Mouse (Mus musculus) liver, postnatal 0 days (tissue): ENCODE data around the gene Pgbd5. TPM values are rescaled to one million over a fixed set of nuclear protein-coding genes. Genes with fewer than 3 reads are reported as not detected.

ENCODE experiments used
- ATAC-seq: fragments of 200-750 bp; cut with Nextera tagmentation; 2 replicates; pipeline ENCODE4 v1.8.0; 2017; ENCODE audit warnings: mild to moderate bottlenecking, moderate library complexity
- DNase-seq: peaks from one replicate; pipeline ENCODE4 v3.0.0-alpha.2; 2016
- H3K27ac ChIP-seq: fragments of 300-500 bp; sonication (generic); 2 replicates; pipeline ENCODE4 v1.5.1; 2014; ENCODE audit warnings: antibody characterized with exemption, moderate library complexity, mild to moderate bottlenecking, low read depth
- H3K27me3 ChIP-seq: fragments of 300-500 bp; sonication (generic); 2 replicates; pipeline ENCODE4 v1.6.1; 2014; ENCODE audit warnings: low read length, control low read depth, mixed read lengths; ENCODE audit not compliant: insufficient read depth
- H3K36me3 ChIP-seq: fragments of 300-500 bp; sonication (generic); replicated peaks from 2 replicates; pipeline ENCODE4 v1.6.1; 2014; ENCODE audit warnings: mild to moderate bottlenecking, control low read depth, low read length, moderate library complexity, mixed read lengths; ENCODE audit not compliant: insufficient read depth
- H3K4me1 ChIP-seq: fragments of 300-500 bp; sonication (generic); 2 replicates; pipeline ENCODE4 v1.6.1; 2014; ENCODE audit warnings: antibody characterized with exemption, mild to moderate bottlenecking, control low read depth; ENCODE audit not compliant: insufficient read depth
- H3K4me2 ChIP-seq: fragments of 300-500 bp; sonication (generic); 2 replicates; pipeline ENCODE4 v1.6.1; 2014; ENCODE audit warnings: low read depth, mild to moderate bottlenecking, low read length, moderate library complexity, mixed read lengths
- H3K4me3 ChIP-seq: fragments of 300-500 bp; sonication (generic); 2 replicates; pipeline ENCODE4 v1.5.1; 2014; ENCODE audit warnings: low read depth, low read length
- H3K9ac ChIP-seq: fragments of 300-500 bp; sonication (generic); replicated peaks from 2 replicates; pipeline ENCODE4 v1.6.1; 2014; ENCODE audit warnings: mild to moderate bottlenecking, moderate library complexity
- H3K9me3 ChIP-seq: fragments of 300-500 bp; sonication (generic); 2 replicates; pipeline ENCODE4 v1.6.1; 2016; ENCODE audit warnings: mild to moderate bottlenecking, control low read depth, low read length, mixed read lengths
- CTCF ChIP-seq: sonication (generic); IDR thresholded peaks from 2 replicates; pipeline ENCODE4 v1.5.1; 2016; ENCODE audit warnings: antibody characterized with exemption, low read depth
- EP300 ChIP-seq: IDR thresholded peaks from 2 replicates; pipeline ENCODE4 v1.6.1; 2016; ENCODE audit warnings: antibody characterized with exemption, low read depth, mild to moderate bottlenecking
- WGBS: fragments of 180-500 bp; shearing (Covaris S2); extraction: QIAGEN DNeasy Blood & Tissue Kit; methylation state at CpG from one replicate; pipeline ENCODE4 v1.1.7; 2014; ENCODE audit not compliant: insufficient replicate concordance; 5-methylcytosine and 5-hydroxymethylcytosine counted together
- polyA plus RNA-seq: library from polyadenylated mRNA; unstranded; fragments of >200 nt; fragmentation: Nextera tagmentation; extraction: Ambion mirVana; gene quantifications from 2 replicates; pipeline ENCODE4 v1.2.1, GENCODE M21; 2015

Gene Pgbd5
- polyA plus RNA-seq, 1 experiment from 2014 or later: 0.18 TPM

DNA sequence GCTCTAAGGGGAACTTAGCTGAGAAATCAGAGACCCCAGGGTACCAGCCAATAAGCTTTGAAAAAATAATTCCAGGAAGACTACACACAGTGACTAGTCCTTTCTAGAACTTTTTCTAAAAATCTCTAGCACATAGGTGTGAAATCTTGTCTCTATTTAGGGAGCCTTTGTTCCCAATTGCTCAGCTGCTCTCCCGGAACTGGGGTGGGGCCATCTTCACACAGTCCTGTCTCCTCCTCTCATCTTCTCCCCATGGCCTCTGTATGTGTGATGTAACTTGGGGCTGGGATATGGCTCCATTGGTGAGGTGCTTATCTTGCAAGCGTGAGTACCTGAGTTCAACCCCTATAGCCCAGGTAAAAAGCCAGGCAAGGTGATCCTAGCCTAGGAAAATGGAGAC is 25.2 kb upstream of the Pgbd5 start:
- no peaks in the 10 kb centered on the region for H3K4me1 ChIP-seq
- DNase-seq (no peak), ATAC-seq (no peak)
- H3K9ac ChIP-seq: no peak overlapping the region
- H3K4me2 ChIP-seq: no peak overlapping the region
- H3K27ac ChIP-seq: no peak overlapping the region
- H3K27me3 ChIP-seq: no peaks in the 10 kb centered on the region
- 58% methylated on average over 2 of the region's 2 CpGs for WGBS
- no peaks in the 10 kb centered on the region for H3K36me3 ChIP-seq
- H3K9me3 ChIP-seq: no peaks in the 10 kb centered on the region
- TF ChIP-seq CTCF (no peak), EP300 (no peak)
- no peak overlapping the region for H3K4me3 ChIP-seq

DNA sequence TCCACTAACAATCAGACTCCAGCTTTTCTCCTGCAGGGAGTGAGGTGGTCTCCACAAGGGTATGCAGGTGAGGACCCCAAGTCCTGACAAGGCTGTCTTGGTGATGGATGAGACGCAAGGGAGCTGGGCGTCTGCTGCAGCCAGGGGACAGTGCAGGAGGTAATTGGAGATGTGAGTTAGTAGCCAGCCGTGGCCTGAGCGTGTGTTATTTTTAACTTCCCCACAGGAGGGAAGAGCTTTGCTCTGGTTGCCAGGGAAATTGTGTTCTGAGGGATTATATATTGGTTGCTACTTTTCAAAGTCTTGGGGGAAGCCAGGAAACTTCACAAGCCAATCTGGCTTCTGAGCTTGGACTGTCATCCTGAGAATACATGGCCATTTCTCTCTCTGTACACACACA is 23.7 kb upstream of the Pgbd5 start:
- DNase-seq: no peak
- Histone ChIP-seq H3K4me2 (no peak overlapping the region), H3K27ac (no peak overlapping the region), H3K9ac (no peak overlapping the region), H3K9me3 (no peaks in the 10 kb centered on the region), H3K27me3 (no peaks in the 10 kb centered on the region), H3K4me3 (no peak overlapping the region), H3K4me1 (no peaks in the 10 kb centered on the region), H3K36me3 (no peaks in the 10 kb centered on the region)
- WGBS: 44% methylated on average over 4 of the region's 4 CpGs
- no peak for ATAC-seq
- TF ChIP-seq CTCF (no peak), EP300 (no peak)

DNA sequence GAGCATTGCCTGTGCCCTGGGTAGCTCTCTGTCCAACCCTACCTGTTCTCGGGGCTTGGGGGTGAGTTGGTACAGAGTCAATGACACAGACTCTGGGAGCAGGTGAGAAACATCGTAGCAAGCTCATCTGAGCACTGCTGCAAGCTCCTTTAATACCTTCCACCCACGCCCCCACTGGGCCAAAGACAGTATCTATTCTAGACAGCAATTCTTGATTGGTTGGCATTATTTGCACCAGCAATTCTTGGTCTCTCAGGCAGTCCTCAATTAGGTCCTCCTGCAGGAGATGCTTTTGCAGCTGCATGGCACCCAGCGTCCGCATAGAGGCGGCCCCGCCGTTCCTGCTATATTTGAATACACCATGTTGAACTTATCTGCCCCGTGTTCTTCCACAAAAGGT is 22.7 kb upstream of the Pgbd5 start:
- no peak overlapping the region for H3K4me2 ChIP-seq
- H3K4me1 ChIP-seq: no peaks in the 10 kb centered on the region
- ATAC-seq: no peak
- H3K36me3 ChIP-seq: no peaks in the 10 kb centered on the region
- H3K4me3 ChIP-seq: no peak overlapping the region
- H3K9me3 ChIP-seq: no peaks in the 10 kb centered on the region
- 75% methylated on average over 9 of the region's 9 CpGs for WGBS
- no peak for DNase-seq
- TF ChIP-seq CTCF (no peak), EP300 (no peak)
- no peak overlapping the region for H3K9ac ChIP-seq
- H3K27me3 ChIP-seq: no peaks in the 10 kb centered on the region
- no peak overlapping the region for H3K27ac ChIP-seq

DNA sequence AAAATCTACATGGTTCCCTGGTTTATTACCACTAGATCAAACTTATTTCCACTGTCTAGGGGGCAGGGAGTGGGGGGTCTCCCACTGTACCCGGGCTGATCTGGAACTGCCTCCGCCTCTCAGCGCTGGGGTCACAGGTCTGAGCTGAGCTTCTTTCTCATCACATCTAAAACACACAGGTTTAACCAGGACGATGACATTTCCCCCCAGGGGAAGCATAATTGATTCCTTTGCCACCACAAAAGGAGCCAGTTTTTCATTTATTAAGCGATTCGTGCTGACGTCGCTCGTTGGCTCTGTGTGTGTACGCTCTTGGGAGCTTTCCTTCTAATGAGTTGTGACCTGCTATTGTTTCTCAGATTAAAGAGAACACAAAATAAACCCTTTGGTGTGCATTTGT is 21.6 kb upstream of the Pgbd5 start:
- Histone ChIP-seq H3K9ac (no peak overlapping the region), H3K9me3 (no peaks in the 10 kb centered on the region), H3K4me1 (no peaks in the 10 kb centered on the region), H3K27me3 (no peaks in the 10 kb centered on the region), H3K36me3 (no peaks in the 10 kb centered on the region), H3K4me2 (no peak overlapping the region), H3K27ac (no peak overlapping the region), H3K4me3 (no peak overlapping the region)
- 75% methylated on average over 10 of the region's 10 CpGs for WGBS
- DNase-seq (no peak), ATAC-seq (no peak)
- TF ChIP-seq CTCF: no peak
- no peak for TF ChIP-seq EP300

DNA sequence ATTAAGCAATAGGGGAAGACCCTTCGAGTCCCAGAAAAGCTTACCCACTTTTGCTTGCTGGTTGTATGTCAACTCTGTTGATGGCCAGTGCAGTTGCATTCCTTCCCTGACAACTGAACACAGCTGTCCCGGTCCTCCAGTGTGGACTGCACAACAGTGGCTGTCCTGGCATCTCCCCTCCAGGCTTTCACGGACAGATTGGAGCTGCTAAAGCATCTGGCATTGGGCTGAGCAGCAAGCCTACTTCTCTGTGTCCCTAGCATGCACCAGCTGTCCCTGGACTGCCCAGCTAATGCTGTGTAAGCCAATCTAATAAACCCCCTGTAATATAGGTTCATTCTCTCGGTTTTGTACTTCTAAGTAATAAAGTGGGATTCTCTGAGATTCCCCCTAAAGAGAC is 21.2 kb upstream of the Pgbd5 start:
- Histone ChIP-seq H3K9me3 (no peaks in the 10 kb centered on the region), H3K36me3 (no peaks in the 10 kb centered on the region), H3K9ac (no peak overlapping the region), H3K4me2 (no peak overlapping the region), H3K4me1 (no peaks in the 10 kb centered on the region), H3K4me3 (no peak overlapping the region), H3K27me3 (no peaks in the 10 kb centered on the region), H3K27ac (no peak overlapping the region)
- 61% methylated on average over 4 of the region's 4 CpGs for WGBS
- ATAC-seq (no peak), DNase-seq (no peak)
- TF ChIP-seq EP300 (no peak), CTCF (no peak)

DNA sequence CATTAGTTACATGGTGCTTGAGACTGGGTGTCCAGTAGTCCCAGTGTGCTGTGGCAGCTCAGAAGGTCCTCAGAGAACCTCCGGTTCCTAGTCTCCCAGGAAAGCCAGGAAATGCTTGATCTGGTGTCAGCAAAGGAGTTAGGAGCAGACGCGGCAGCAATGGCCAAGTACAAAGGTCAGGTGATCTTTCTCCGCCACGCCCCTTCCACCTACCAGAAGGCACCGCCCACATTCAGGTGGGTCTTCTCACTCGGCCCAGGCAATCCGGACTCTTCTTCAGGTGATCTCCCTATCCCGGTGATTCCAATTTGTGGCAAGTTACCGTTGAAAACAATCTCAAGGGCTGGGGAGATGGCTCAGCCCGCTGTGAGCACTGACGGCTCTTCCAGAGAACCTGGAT is 20.2 kb upstream of the Pgbd5 start:
- no peaks in the 10 kb centered on the region for H3K36me3 ChIP-seq
- H3K27me3 ChIP-seq: no peaks in the 10 kb centered on the region
- H3K9me3 ChIP-seq: no peaks in the 10 kb centered on the region
- no peak overlapping the region for H3K4me2 ChIP-seq
- no peak overlapping the region for H3K4me3 ChIP-seq
- no peaks in the 10 kb centered on the region for H3K4me1 ChIP-seq
- H3K27ac ChIP-seq: no peak overlapping the region
- 32% methylated on average over 12 of the region's 12 CpGs for WGBS
- DNase-seq (no peak), ATAC-seq (no peak)
- no peak for TF ChIP-seq EP300
- TF ChIP-seq CTCF: no peak
- no peak overlapping the region for H3K9ac ChIP-seq

DNA sequence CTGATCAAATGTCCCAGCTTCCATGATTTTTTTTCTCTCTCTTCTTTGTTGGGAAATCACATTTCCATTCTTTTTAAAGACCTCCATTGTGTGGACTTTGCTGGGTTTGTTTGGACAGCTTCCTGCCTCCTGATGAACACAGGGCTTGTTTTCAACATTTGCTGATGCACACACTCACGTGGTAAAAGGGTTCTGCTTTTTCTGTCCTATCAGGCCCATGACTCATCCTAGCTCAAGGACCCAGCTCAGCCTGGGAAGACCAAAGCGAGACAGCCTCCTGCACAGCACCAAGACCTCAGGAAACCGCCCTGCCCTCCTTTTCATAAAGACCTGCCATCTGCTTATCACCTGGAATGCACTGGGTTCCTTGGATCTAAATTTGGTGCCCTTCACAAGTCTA is 15.9 kb upstream of the Pgbd5 start:
- no peaks in the 10 kb centered on the region for H3K27me3 ChIP-seq
- 18% methylated on average over 3 of the region's 3 CpGs for WGBS
- no peaks in the 10 kb centered on the region for H3K4me1 ChIP-seq
- ATAC-seq (peak; percentile 12; the same call in 1 of the 2 replicates), DNase-seq (no peak)
- TF ChIP-seq CTCF (no peak), EP300 (no peak)
- H3K4me3 ChIP-seq: no peak overlapping the region
- no peak overlapping the region for H3K9ac ChIP-seq
- no peak overlapping the region for H3K4me2 ChIP-seq
- H3K9me3 ChIP-seq: no peaks in the 10 kb centered on the region; the same call in 1 of the 2 replicates
- H3K36me3 ChIP-seq: no peaks in the 10 kb centered on the region
- H3K27ac ChIP-seq: no peak overlapping the region
